Mouse (Mus musculus): ENCODE measurements at regions not wholly inside any gene's neighbourhood (a gene's known extent, or its start where the extent isn't known, plus 50 kb on each side); places are given as distances from the start of the nearest gene placed in this dataset.

DNA sequence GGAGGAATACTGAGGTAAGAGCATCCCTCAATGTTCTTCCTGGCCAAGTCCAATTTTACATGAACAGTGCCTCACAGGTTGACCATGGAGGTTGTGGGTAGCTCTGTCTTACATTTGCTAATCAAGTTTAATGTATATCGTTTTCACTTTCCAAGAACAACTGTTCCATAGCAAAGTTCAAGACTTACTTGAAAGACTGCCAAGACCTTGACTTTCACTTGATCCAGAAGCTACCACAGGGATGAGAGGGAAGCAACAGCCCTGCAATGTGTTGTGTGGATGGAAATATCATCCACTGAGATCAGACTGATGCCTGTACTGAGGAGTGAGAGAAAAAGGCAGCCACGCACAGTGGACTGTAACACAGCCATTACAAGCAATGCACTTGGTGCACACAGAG is 189.4 kb upstream of the Daam1 start:
- WGBS (ENCODE audit: insufficient replicate concordance): 75% methylated on average over 2 of the region's 2 CpGs
- Histone ChIP-seq H3K9ac (ENCODE audit: low read depth, low read length) (no peak overlapping the region), H3K9me3 (replicated peaks; ENCODE audit: control insufficient read depth, low read length) (no peaks in the 10 kb centered on the region), H3K27me3 (ENCODE audit: control insufficient read depth, insufficient read depth, low read length) (no peaks in the 10 kb centered on the region), H3K4me1 (ENCODE audit: control insufficient read depth, insufficient read depth, low read length) (peaks cover 20% of the 10 kb centered on the region), H3K36me3 (ENCODE audit: control insufficient read depth, insufficient read depth, low read length) (no peaks in the 10 kb centered on the region), H3K4me2 (no peak overlapping the region), H3K4me3 (ENCODE audit: low read depth, low read length) (no peak overlapping the region), H3K27ac (ENCODE audit: low read depth, low read length) (no peak overlapping the region)
- no peak for ATAC-seq (replicated peaks; ENCODE audit: insufficient number of reproducible peaks, low FRiP score, low TSS enrichment)

DNA sequence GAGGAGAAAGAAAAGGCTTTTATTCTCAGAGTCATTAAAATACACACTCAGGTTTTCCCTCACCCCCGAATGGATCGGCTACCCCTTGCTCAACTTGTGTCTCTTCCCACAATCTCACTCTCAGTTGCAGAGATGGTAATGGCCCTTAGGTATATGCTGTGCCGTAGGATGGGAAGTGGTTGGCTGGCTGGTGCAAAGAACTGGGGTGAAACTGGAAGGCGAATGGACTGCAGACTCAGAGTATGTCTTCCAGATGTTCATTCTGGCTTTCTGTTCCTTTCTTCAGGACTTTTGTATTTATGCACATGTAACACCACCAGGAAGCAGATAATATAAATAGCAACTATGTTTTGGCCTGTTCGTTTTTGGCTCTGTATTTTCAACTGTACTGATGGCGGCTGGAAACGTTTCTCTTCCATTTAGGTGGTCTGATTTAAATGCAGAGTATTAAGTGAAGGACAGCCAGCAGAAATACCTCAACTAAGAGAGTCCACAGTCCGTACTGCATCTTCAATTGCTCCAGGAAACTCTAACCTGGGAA is 188.0 kb upstream of the Daam1 start:
- Histone ChIP-seq H3K4me1 (ENCODE audit: control insufficient read depth, insufficient read depth, low read length) (peaks cover 20% of the 10 kb centered on the region), H3K36me3 (ENCODE audit: control insufficient read depth, insufficient read depth, low read length) (no peaks in the 10 kb centered on the region), H3K4me2 (no peak overlapping the region), H3K4me3 (ENCODE audit: low read depth, low read length) (no peak overlapping the region), H3K27me3 (ENCODE audit: control insufficient read depth, insufficient read depth, low read length) (no peaks in the 10 kb centered on the region), H3K9ac (ENCODE audit: low read depth, low read length) (no peak overlapping the region), H3K9me3 (replicated peaks; ENCODE audit: control insufficient read depth, low read length) (no peaks in the 10 kb centered on the region), H3K27ac (ENCODE audit: low read depth, low read length) (no peak overlapping the region)
- 78% methylated on average over 8 of the region's 8 CpGs for WGBS (ENCODE audit: insufficient replicate concordance)
- no peak for ATAC-seq (replicated peaks; ENCODE audit: insufficient number of reproducible peaks, low FRiP score, low TSS enrichment)

DNA sequence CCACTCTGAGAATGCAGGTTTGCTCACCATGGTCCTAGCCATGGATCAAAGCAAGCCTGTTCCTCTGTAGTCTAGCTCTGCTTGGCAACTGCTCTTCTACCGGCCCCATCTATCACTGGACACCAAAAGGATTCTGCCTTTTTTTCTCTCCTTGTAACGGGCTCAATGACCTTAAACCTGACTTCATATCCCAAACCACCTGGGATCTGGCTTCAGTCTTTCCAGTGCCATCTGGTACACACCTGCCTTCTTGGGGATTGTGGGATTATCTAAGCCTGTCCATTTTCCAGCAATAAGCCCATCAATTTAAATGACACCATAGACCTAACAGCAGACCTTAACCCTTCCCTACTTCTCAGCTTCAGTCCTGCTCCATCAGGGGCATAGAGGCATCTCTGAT is 179.6 kb upstream of the Daam1 start:
- Histone ChIP-seq H3K27me3 (ENCODE audit: control insufficient read depth, insufficient read depth, low read length) (no peaks in the 10 kb centered on the region), H3K9ac (ENCODE audit: low read depth, low read length) (no peak overlapping the region), H3K4me2 (no peak overlapping the region), H3K4me1 (ENCODE audit: control insufficient read depth, insufficient read depth, low read length) (peaks cover under 1% of the 10 kb centered on the region), H3K4me3 (ENCODE audit: low read depth, low read length) (no peak overlapping the region), H3K27ac (ENCODE audit: low read depth, low read length) (no peak overlapping the region), H3K36me3 (ENCODE audit: control insufficient read depth, insufficient read depth, low read length) (no peaks in the 10 kb centered on the region), H3K9me3 (replicated peaks; ENCODE audit: control insufficient read depth, low read length) (no peaks in the 10 kb centered on the region)
- WGBS (ENCODE audit: insufficient replicate concordance): 61% methylated on average over 2 of the region's 2 CpGs
- no peak for ATAC-seq (replicated peaks; ENCODE audit: insufficient number of reproducible peaks, low FRiP score, low TSS enrichment)

DNA sequence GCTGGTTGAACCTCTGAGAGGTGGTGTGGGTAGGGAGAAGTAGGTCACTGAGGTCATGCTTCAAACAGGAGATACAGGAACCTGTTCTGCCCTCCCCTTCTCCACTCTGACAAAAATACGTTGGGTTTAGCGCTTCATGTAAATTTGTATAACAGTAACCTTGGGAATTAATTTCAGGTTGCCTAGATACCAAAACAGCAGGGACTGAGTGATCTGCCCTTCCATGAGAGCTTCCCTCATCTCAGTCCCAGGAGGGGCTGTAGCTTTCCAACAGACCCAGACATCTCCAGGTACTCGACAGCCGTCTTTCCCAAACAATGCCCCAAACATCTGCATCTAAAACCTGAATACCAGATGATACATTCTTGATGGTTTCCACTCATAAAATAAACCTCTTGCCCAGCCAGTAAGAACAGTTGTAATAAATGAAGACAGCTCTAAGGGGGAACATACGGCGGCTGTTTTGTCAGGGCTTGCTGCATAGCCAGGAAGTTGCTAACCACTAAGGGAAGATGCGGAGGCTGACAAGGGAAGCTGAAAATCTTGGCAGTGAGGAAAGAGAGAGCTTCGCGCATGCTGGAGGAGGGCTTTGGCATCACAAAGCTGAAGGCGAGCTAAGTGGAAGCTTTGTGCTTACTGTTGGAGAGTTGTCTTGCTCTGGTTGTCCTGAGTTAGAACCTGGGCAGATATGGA is 137.4 kb upstream of the Daam1 start:
- Histone ChIP-seq H3K9me3 (replicated peaks; ENCODE audit: control insufficient read depth, low read length) (no peaks in the 10 kb centered on the region), H3K27ac (ENCODE audit: low read depth, low read length) (no peak overlapping the region), H3K36me3 (ENCODE audit: control insufficient read depth, insufficient read depth, low read length) (no peaks in the 10 kb centered on the region), H3K4me2 (no peak overlapping the region), H3K4me1 (ENCODE audit: control insufficient read depth, insufficient read depth, low read length) (no peaks in the 10 kb centered on the region), H3K4me3 (ENCODE audit: low read depth, low read length) (no peak overlapping the region), H3K9ac (ENCODE audit: low read depth, low read length) (no peak overlapping the region), H3K27me3 (ENCODE audit: control insufficient read depth, insufficient read depth, low read length) (no peaks in the 10 kb centered on the region)
- ATAC-seq (replicated peaks; ENCODE audit: insufficient number of reproducible peaks, low FRiP score, low TSS enrichment): no peak
- 82% methylated on average over 10 of the region's 10 CpGs for WGBS (ENCODE audit: insufficient replicate concordance)

DNA sequence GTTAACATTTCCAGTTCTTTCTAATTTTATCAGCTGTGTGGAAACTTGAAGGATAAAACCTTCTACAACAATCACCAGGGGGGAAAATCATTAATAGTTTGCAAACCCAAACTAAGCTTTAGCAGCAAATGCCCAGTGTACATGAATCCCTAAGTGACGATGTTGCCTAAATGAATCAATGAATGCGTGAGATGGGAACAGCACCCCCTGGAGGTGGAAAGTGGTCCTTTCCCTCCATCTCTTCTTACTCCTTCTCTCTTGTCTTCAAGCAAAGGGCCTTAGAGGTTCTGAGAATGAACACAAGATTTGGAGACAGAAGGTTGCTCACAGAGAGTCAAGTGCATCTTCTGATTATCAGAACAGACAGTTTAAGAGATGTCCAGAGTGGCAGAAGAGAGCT is 129.1 kb upstream of the Daam1 start:
- Histone ChIP-seq H3K9ac (ENCODE audit: low read depth, low read length) (no peak overlapping the region), H3K4me1 (ENCODE audit: control insufficient read depth, insufficient read depth, low read length) (no peaks in the 10 kb centered on the region), H3K4me3 (ENCODE audit: low read depth, low read length) (no peak overlapping the region), H3K9me3 (replicated peaks; ENCODE audit: control insufficient read depth, low read length) (no peaks in the 10 kb centered on the region), H3K36me3 (ENCODE audit: control insufficient read depth, insufficient read depth, low read length) (no peaks in the 10 kb centered on the region), H3K27ac (ENCODE audit: low read depth, low read length) (no peak overlapping the region), H3K4me2 (no peak overlapping the region), H3K27me3 (ENCODE audit: control insufficient read depth, insufficient read depth, low read length) (no peaks in the 10 kb centered on the region)
- 72% methylated on average over 2 of the region's 2 CpGs for WGBS (ENCODE audit: insufficient replicate concordance)
- no peak for ATAC-seq (replicated peaks; ENCODE audit: insufficient number of reproducible peaks, low FRiP score, low TSS enrichment)

DNA sequence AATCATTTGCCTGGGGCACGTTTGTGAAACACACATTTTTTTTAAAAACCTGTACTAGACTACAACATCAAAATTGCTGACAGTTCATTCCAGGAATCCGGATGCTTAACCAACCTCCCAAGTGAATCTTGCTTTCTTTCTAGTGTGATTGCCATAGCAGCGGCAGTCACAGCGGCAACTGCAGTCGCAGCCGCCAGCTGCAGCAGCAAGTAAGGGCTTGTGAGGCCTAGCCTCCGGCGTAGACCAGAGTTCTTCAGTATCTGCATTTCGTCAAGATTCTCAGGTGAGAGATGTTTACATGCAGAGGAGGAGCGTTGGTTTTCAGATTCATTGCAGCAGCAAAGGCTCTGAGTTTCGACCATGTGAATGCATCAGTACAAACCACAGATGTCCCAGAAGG is 128.7 kb upstream of the Daam1 start:
- 56% methylated on average over 11 of the region's 11 CpGs for WGBS (ENCODE audit: insufficient replicate concordance)
- no peak for ATAC-seq (replicated peaks; ENCODE audit: insufficient number of reproducible peaks, low FRiP score, low TSS enrichment)
- Histone ChIP-seq H3K4me1 (ENCODE audit: control insufficient read depth, insufficient read depth, low read length) (no peaks in the 10 kb centered on the region), H3K36me3 (ENCODE audit: control insufficient read depth, insufficient read depth, low read length) (no peaks in the 10 kb centered on the region), H3K4me2 (no peak overlapping the region), H3K27me3 (ENCODE audit: control insufficient read depth, insufficient read depth, low read length) (no peaks in the 10 kb centered on the region), H3K27ac (ENCODE audit: low read depth, low read length) (no peak overlapping the region), H3K9me3 (replicated peaks; ENCODE audit: control insufficient read depth, low read length) (no peaks in the 10 kb centered on the region), H3K4me3 (ENCODE audit: low read depth, low read length) (no peak overlapping the region), H3K9ac (ENCODE audit: low read depth, low read length) (no peak overlapping the region)

DNA sequence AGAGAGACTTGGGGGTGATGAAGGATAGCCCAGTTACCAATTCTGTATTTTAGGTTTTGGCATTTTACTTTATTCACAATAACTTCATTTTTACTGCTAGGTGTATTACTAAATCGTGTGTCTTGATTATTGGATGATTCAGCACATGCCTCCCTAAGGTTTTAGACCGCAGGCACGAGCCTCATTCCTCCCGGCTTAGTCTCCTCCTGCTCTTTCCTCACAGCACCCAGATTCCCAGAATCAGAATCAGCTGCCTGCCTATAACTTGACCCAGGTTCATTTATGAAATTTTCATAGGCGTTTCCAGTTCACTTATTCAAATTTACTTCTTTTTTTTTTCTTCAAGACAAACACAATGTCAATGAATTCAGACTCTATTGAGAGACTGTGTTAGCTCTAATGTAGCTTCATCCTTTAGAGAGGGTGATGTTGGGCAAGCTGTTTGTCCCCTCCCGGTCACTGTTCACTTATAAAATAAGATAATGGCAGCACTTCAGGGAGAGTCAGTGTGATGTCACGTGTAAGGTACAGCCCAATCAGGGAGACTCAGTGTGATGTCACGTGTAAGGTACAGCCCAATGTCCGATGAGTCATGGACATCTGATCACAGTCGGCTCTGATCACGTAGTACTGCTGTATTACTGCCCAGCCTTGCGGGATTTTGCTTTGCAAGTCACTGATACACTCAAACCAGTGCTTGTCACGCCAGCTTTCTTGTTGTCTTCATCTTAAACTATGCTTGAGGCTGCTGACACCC is 127.6 kb upstream of the Daam1 start:
- no peak for ATAC-seq (replicated peaks; ENCODE audit: insufficient number of reproducible peaks, low FRiP score, low TSS enrichment)

DNA sequence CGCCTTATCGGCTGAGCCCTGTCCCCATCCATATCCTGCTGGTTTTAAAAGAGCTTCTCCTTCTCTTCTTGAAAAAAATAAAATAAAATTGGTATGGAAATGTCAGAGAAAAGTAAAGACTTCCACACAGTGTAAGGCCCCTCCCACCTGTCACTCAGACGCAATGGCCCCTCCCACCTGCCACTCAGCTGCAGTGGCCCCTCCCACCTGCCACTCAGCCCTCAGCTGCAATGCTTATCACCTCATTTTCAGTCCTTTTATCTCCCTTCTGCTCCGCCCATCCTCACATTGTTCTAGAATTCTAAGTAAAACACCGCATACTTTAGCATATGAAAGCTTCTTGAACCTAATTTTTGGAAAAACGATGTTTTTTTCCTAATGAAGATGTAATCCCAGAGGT is 126.4 kb upstream of the Daam1 start:
- Histone ChIP-seq H3K4me1 (ENCODE audit: control insufficient read depth, insufficient read depth, low read length) (no peaks in the 10 kb centered on the region), H3K9ac (ENCODE audit: low read depth, low read length) (no peak overlapping the region), H3K27ac (ENCODE audit: low read depth, low read length) (no peak overlapping the region), H3K9me3 (replicated peaks; ENCODE audit: control insufficient read depth, low read length) (no peaks in the 10 kb centered on the region), H3K36me3 (ENCODE audit: control insufficient read depth, insufficient read depth, low read length) (no peaks in the 10 kb centered on the region), H3K4me3 (ENCODE audit: low read depth, low read length) (no peak overlapping the region), H3K4me2 (no peak overlapping the region), H3K27me3 (ENCODE audit: control insufficient read depth, insufficient read depth, low read length) (no peaks in the 10 kb centered on the region)
- ATAC-seq (replicated peaks; ENCODE audit: insufficient number of reproducible peaks, low FRiP score, low TSS enrichment): no peak
- 64% methylated on average over 6 of the region's 6 CpGs for WGBS (ENCODE audit: insufficient replicate concordance)

More for the DNA sequence above, 127.6 kb upstream of the Daam1 start:
- 82% methylated on average over 13 of the region's 13 CpGs for WGBS (ENCODE audit: insufficient replicate concordance)
- H3K27ac ChIP-seq (ENCODE audit: low read depth, low read length): no peak overlapping the region
- no peaks in the 10 kb centered on the region for H3K9me3 ChIP-seq (replicated peaks; ENCODE audit: control insufficient read depth, low read length)
- H3K4me2 ChIP-seq: no peak overlapping the region
- no peaks in the 10 kb centered on the region for H3K4me1 ChIP-seq (ENCODE audit: control insufficient read depth, insufficient read depth, low read length)
- H3K9ac ChIP-seq (ENCODE audit: low read depth, low read length): no peak overlapping the region
- no peaks in the 10 kb centered on the region for H3K27me3 ChIP-seq (ENCODE audit: control insufficient read depth, insufficient read depth, low read length)
- H3K36me3 ChIP-seq (ENCODE audit: control insufficient read depth, insufficient read depth, low read length): no peaks in the 10 kb centered on the region
- no peak overlapping the region for H3K4me3 ChIP-seq (ENCODE audit: low read depth, low read length)
